Mouse (Mus musculus): ENCODE measurements around the gene Polr2h. TPM values are rescaled to one million over a fixed set of nuclear protein-coding genes. Genes with fewer than 3 reads are reported as not detected.

The Polr2h gene
- 55.6 and 56.8 TPM in 2 replicates for polyA plus RNA-seq (2015; fragmentation: Nextera tagmentation; extraction: Ambion mirVana)

DNA sequence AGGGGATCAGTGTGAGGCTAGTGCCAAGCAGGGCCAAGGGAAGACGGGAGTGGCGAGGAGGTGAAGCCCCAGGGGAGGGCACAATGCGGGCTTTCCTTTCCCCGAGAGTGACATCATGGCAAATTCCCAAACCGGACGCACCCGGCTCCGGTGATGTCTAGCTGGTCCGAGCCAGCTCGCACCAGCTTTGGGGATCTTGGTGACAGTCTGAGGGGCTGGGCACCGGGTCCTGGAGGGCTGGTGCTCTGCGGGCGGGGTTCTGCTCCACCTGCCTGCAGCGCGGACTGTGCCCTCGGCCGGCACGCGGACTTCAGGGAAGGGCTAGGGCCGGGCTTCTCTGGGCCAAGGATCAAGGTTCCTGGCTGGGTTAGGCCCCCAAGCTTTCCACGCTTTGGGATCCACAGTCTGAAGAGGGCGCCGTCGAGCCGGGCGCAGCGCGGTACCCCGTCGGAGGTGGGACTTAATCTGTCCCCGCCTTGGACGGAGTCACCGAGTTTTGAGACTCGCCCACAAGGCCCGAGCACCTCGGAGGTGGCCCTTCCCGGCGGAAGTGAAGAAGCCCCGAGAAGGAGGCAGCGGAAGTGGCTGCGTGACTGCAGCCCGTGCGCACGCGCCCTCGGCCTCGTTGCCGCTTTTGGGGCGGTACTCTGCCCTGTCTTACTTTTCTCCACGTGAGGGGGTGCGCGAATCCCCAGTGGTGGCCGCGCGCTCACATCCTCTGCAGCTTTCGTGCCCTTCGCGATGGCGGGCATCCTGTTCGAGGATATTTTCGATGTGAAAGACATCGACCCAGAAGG, at the start of gene Polr2h, which contains the start of gene Clcn2:
Gene Polr2h, plus strand, starts transcription at position 485 of the 797 bp plus-strand sequence.
Gene Clcn2, minus strand, starts transcription at position 566 of the 797 bp plus-strand sequence.

DNA sequence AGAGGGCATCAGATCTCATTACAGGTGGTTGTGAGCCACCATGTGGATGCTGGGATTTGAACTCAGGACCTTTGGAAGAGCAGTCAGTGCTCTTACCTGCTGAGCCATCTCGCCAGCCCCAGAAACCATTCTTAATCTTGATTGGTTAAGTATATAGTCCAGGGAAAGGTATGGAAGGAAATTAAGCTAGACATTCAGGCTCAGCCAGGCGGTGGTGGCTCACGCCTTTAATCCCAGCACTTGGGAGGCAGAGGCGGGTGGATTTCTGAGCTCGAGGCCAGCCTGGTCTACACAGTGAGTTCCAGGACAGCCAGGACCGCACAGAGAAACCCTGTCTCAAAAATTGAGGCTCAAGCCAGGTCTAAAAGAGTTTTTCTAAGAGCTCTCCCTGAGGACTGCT, 49.5 kb upstream of the Polr2h start, which contains the start of gene Eif4g1:
Gene Eif4g1, plus strand, starts transcription at position 301 of the 400 bp plus-strand sequence.

DNA sequence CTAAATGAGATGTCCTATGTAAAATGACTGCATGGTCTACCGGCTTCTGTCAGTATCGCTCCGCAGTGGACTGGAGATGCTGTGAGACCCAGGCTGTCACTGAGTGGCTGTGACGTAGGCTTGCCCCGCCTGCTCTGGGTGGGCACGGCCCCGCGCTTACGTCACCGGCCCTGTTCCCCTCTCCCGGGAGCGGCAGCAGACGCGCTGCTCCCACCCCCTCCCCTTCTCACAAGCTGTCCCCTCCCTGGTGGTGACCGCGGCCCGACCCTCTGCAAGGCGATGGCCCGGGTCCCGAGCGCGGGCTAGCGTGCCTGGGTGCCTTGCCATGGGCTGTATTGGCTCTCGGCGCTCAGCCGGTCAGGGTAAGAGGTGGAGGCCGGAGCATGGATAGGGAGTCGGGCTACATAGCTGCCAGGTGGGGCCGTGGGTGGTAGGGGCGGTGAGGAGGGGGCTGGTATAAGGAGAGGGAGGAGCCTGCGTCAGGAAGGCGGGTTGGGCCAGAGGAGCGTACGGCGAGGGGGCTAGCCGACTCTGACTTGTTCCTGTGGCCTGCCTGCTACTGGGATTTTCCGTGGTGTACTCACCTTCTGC, 24.3 kb upstream of the Polr2h start, which contains the start of gene Fam131a:
Gene Fam131a, plus strand, starts transcription at position 131 of the 591 bp plus-strand sequence.

DNA sequence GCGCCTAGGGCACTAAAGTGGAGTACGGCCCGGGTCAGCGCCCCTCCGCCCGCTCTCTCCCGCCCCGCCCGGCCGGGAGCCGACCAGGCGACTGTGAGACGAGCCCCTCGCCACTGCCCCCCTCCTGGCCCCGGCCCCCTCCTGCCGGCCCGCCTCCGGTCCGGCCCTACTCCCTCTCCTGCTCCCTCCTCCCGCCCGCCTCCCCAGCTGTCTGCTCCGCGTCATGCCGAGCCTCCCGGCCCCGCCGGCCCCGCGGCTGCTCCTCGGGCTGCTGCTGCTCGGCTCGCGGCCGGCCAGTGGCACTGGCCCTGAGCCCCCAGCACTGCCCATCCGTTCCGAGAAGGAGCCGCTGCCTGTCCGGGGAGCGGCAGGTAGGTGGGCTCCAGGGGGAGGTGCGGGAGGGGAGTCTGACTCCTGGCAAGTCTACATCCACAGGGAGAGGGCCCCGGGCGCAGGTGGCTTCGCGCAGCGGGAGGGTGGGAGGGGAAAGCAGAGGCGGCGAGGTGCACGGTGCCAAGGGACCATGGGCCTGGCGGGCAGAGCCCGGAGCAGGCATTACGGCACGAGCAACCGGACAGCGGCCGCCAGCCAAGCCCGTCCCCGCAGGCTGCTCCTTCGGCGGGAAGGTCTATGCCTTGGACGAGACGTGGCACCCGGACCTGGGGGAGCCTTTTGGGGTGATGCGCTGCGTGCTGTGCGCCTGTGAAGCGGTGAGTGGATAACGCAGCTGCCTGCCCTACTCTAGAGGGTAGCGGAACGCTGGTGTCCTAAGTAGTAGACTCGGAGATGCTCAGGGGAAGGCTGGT, 15.7 kb downstream of the Polr2h start, which contains the start of gene Chrd:
Gene Chrd, plus strand, starts transcription at position 203 of the 806 bp plus-strand sequence.

DNA sequence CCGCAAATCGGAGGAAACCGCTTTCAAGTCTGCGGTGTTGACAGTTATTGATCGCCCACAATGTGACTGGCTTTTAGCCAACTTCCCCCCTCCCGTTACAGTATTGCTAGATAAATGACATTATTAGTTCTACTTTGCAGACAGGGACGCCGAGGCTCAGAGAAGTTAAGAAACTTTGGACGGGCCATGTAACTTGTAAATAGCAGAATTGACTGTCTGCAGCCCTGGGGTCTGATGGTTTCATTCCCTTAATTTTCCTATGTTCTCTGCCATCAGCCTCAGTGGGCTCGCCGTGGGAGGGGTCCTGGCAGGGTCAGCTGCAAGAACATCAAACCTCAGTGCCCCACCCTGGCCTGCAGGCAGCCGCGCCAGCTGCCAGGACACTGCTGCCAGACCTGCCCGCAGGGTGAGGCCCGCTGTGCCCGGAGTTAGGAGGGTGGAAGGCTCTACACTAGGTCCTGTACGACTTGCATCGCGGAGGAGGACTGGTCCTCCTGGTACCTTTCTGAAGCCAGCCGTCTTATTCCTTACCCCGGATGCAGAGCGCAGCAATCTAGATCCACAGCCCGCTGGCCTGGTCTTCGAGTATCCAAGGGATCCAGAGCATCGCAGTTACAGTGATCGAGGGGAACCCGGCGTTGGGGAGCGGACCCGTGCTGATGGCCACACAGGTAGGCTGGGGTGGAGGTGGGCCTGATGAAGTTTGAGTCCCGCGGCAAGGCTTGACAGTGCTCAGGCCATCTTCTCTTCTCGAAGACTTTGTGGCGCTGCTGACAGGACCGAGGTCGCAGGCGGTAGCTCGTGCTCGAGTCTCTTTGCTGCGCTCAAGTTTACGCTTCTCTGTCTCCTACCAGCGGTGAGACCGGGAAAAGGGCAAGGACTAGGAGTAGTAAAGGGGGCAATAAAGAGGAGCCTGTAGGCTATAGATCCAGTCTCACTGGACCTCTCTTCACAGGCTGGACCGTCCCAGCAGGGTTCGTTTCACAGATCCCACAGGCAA, 16.6 kb downstream of the Polr2h start, which contains the start of gene Thpo:
Gene Thpo, minus strand, starts transcription at position 781 of the 1,000 bp plus-strand sequence.

Other genes with a start within 250 kb of the Polr2h start
- 42.9 and 44.8 TPM in 2 replicates for gene Eif2b5, start 218.8 kb upstream of the Polr2h start, polyA plus RNA-seq (2015; fragmentation: Nextera tagmentation; extraction: Ambion mirVana)
- gene Dvl3, start 200.7 kb upstream of the Polr2h start, polyA plus RNA-seq (2015; fragmentation: Nextera tagmentation; extraction: Ambion mirVana): 5.3 and 6.5 TPM in 2 replicates
- gene Ap2m1, start 182.2 kb upstream of the Polr2h start, polyA plus RNA-seq (2015; fragmentation: Nextera tagmentation; extraction: Ambion mirVana): 274 and 285 TPM in 2 replicates
- 30.9 and 32.4 TPM in 2 replicates for gene Abcf3, start 169.1 kb upstream of the Polr2h start, polyA plus RNA-seq (2015; fragmentation: Nextera tagmentation; extraction: Ambion mirVana)
- 0.07 and 0.22 TPM in 2 replicates for gene Vwa5b2, start 128.2 kb upstream of the Polr2h start, polyA plus RNA-seq (2015; fragmentation: Nextera tagmentation; extraction: Ambion mirVana)
- gene Eef1akmt4, start 106.1 kb upstream of the Polr2h start, polyA plus RNA-seq (2015; fragmentation: Nextera tagmentation; extraction: Ambion mirVana): 16.6 and 16.8 TPM in 2 replicates
- not detected in 2 replicates for gene Gm49333, start 106.1 kb upstream of the Polr2h start, polyA plus RNA-seq (2015; fragmentation: Nextera tagmentation; extraction: Ambion mirVana)
- 16.0 and 16.1 TPM in 2 replicates for gene Alg3, start 105.9 kb upstream of the Polr2h start, polyA plus RNA-seq (2015; fragmentation: Nextera tagmentation; extraction: Ambion mirVana)
- gene Camk2n2, start 96.4 kb upstream of the Polr2h start, polyA plus RNA-seq (2015; fragmentation: Nextera tagmentation; extraction: Ambion mirVana): 0.12 and 0.33 TPM in 2 replicates
- gene Ece2, start 87.8 kb upstream of the Polr2h start, polyA plus RNA-seq (2015; fragmentation: Nextera tagmentation; extraction: Ambion mirVana): 0.06 TPM in 1 of 2 replicates, not detected in the other
- gene Psmd2, start 66.0 kb upstream of the Polr2h start, polyA plus RNA-seq (2015; fragmentation: Nextera tagmentation; extraction: Ambion mirVana): 151 and 154 TPM in 2 replicates
- gene Eif4g1, start 49.4 kb upstream of the Polr2h start, polyA plus RNA-seq (2015; fragmentation: Nextera tagmentation; extraction: Ambion mirVana): 82.1 and 83.1 TPM in 2 replicates
- 1.3 and 3.4 TPM in 2 replicates for gene Fam131a, start 24.4 kb upstream of the Polr2h start, polyA plus RNA-seq (2015; fragmentation: Nextera tagmentation; extraction: Ambion mirVana)
- gene Clcn2, start 81 bp downstream of the Polr2h start, polyA plus RNA-seq (2015; fragmentation: Nextera tagmentation; extraction: Ambion mirVana): 7.5 and 14.1 TPM in 2 replicates
- 0.69 and 1.0 TPM in 2 replicates for gene Chrd, start 15.5 kb downstream of the Polr2h start, polyA plus RNA-seq (2015; fragmentation: Nextera tagmentation; extraction: Ambion mirVana)
- 0.23 and 0.34 TPM in 2 replicates for gene Thpo, start 16.8 kb downstream of the Polr2h start, polyA plus RNA-seq (2015; fragmentation: Nextera tagmentation; extraction: Ambion mirVana)

All from spleen, postnatal 0 days (tissue).